Mouse (Mus musculus) liver, adult (tissue): ENCODE measurements around the gene Gprc5c.

Experiments used
- GATA4 ChIP-seq: IDR thresholded peaks from 2 replicates; pipeline ENCODE4 v1.6.1; 2014; ENCODE audit warnings: mild to moderate bottlenecking, low read length; ENCODE audit not compliant: insufficient replicate concordance

Gene Gprc5c

DNA sequence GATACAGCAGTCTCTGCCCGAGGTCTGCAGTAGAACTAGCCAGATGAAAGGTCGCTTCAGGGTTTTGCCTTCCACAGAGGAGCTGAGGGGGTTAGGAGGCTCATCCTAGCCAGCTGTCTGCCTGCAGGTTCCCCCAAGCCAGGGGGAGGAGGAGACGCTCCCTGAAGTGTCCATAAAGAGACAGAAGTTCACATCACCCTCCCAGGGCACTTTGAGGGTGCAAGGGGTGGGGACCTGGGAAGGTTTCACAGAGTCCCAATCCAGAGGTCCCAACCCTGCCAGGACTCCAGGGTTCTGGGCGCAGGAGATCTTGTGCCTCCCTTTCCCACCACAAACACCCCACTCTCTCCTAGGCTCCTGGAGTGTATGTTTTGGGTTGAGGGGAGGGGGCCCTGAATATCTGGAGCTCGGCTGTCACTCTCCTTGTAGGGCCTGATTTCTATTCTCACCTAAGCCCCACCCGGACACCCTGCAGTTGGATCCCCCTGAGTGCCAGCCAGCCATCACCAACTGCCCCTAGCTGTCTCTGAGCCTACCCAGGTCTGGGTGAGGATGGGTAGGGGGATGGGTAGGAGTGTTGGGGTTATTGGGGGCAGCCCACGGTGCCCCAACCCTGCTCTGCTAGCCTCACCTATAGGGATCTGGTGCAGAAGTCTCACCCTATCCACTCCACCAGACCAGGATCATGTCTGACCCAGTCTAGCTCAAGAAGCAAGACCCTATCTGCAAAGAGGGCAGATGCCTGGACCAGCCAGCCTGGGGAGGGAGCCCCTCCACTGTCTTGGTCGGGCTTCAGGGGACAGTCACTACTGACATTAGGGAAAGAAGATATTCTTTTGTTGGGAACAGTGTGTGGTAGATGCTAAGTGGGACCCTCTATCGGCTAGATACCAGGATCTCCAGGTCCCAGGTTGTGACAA, 23.5 kb downstream of the Gprc5c start:
- no peak for TF ChIP-seq GATA4

DNA sequence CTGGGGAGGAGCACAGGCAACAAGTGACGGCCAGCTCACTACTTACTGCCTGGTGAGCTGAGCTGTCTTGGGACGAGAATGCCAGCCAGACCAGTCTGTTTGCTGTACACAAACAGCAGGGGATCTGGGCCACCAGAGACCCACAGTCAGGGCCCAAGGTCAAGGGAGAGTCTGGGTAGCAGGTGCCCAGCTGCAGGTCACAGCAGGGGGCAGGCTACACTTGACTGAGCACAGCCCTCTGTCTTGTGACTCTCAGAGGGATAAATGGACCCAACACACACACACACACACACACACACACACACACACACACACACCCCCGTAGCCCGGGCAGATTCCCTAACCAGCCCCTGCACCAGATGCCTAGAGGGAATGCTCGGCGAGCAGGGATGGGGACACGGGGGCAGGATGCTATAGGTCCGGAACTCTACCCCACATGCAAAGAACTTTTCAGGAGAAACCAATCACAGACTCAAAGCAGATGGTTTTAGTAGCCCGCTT, 24.4 kb downstream of the Gprc5c start:
- TF ChIP-seq GATA4: no peak

DNA sequence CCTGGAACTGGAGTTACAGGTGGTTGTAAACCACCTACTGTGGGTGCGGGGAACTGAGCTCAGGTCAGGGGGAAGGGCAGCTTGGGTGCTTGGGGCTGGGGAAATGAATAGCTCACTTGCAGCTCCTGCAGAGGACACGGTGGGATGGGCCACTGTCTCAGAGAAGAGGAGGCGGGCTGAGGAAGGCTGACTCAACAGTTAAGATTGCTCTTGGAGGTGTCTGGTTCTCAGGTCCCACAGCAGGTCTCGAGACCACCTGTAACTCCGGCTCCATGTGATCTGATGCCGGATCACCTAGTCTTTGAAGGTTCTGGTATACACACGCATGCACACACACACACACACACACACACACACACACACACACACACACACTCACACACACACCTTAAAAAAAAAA, 25.2 kb downstream of the Gprc5c start:
- no peak for TF ChIP-seq GATA4

DNA sequence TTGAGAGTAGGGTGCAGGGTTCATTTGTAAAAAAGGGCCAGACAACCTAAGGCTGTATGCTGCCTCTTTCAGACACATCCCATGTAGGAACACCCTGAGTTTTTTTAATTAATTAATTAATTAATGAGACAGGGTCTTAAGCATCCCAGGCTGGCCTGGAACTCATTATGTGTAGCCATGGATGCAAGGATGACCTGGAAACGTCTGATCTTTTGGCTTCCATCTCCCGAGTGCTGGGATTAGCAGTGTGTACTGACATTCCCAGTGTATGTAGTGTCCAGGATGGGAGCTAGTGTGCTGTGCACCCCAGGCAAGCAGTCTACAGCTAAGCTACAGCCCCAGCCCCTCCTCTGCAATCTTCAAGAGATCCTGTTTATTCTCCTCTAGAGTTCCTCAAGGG, 25.7 kb downstream of the Gprc5c start:
- no peak for TF ChIP-seq GATA4

DNA sequence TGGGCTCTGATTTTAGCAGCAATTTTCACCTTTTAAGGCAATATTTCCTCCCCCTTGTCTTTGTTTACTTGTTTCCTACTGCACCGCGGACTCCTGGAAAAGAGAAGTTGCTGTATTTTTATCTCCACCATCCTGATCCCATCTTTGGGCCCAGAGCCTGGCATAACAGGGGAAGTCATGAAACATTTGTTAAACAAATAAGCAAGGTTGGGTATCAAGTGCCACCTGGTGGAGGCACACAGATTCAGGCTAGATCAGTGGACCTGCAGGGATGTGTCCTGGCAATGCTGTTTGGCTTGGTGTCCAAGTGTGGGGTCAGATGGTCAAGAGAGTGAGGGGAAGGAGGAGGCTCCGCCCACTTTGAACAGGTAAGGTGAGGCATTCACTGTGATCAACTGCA, 26.2 kb downstream of the Gprc5c start:
- TF ChIP-seq GATA4: no peak

DNA sequence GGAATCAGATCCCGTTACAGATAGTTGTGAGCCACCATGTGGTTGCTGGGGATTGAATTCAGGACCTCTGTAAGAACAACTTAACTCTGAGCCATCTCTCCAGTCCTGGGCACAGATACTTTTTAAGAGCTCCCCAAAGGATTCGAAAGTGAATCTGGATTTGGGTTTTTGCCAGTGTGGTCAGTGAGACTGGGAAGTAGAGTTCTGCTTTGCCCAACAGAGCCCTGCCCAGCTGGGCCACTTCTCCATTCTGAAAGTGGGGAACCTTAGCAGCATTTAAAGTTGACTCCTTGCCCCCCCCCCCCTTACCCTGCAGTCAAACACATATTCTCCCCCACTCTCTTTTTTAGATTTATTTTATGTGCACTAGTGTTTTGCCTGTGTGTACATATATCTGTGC, 28.7 kb downstream of the Gprc5c start:
- no peak for TF ChIP-seq GATA4

DNA sequence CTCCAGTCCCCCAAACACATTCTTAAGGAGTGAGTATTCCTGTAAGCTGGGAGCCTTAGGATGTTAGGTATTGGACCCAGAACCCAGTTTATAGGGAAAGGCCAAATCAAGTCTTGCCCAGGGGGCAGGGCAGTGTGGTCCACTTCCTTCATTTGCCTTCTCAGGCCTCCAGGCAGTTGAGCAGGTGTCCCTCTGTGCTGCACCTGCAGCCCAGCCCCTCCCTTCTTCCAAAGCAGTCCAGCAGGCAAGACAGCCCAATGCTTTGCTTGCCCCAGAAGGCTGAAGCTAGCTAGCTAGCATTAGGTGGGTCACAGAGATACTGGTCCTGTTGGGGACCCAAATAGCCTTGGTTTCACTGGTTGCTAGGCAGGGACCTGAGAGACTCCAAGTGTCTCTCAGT, 29.2 kb downstream of the Gprc5c start:
- TF ChIP-seq GATA4: no peak

DNA sequence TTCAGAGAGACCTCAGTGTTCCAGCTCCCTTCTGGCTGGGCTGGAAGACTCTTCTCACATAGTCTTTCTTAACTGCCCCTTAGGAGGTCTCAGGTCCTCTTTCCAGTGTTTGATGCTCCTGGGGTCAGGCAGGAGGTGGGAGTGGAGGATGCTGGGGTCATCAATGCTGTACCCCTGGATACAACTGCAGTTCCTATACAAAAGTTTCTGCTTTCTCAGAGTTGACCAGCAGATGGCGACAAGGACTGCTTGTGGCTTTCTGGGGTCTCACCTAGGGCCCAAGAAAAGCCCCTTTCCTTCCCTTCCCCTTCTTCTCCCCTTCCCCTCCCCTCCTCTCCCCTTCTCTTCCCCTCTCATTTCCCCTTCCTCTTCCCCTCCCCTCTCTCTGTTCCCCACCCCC, 29.6 kb downstream of the Gprc5c start:
- TF ChIP-seq GATA4: no peak

DNA sequence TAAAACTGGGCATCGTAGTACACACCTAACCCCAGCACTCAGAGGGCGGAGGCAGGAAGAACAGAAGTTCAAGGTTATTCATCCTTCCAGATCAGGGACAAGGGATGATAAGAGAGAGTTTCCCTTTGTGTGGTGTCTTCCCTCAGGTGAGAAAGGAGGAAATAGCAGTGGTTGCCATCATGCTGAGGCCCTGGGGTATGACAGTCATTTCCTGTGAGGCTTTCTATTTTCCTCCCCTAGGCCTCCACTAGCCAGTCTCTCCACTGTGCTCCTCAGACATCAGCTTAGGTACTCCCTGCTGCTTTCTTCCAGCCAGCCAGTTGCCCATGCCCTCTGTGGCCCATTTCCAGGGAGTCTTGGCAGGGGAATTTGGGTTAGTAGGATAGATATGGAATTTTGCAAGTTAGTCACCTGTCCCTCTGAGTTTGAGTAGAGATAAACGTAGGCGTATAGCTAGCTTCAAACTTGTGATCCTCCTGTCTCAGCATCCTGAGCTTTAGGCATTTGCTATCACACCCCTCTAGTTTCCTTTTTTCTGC, 32.4 kb downstream of the Gprc5c start:
- no peak for TF ChIP-seq GATA4

DNA sequence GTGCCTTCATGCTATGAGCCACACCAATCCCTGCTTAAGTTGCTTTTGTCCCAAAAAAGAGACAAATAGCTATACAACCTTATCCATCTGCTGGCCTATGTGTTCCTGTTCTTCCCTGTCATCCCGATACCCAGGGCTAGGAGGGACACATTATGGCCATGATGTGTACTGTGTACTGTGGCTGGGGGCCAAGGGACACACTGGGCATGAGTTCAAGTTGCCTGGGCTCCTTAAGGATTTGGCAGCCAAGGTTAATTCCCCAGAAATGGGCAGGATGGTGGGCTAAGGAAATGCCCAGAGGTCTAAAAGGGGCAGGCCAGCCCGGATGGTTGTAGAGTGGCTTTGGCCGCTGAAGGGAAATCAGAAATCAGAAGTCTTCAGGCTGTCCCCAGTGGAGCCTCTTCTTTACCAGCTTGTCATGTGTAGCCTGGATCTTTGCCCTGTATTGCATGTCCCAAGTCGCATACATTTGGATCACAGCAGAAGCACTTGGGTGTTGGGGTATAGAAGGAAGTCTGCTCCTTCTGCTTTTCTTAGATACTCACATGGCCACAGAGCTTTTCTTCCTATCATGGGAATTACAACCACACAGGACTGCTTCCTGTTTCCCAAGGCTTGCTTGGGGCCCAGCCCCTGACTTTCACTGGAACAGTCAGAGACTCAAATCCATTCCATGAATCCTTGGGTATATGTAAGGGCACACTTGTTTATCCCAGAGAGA, 33.6 kb downstream of the Gprc5c start:
- no peak for TF ChIP-seq GATA4

DNA sequence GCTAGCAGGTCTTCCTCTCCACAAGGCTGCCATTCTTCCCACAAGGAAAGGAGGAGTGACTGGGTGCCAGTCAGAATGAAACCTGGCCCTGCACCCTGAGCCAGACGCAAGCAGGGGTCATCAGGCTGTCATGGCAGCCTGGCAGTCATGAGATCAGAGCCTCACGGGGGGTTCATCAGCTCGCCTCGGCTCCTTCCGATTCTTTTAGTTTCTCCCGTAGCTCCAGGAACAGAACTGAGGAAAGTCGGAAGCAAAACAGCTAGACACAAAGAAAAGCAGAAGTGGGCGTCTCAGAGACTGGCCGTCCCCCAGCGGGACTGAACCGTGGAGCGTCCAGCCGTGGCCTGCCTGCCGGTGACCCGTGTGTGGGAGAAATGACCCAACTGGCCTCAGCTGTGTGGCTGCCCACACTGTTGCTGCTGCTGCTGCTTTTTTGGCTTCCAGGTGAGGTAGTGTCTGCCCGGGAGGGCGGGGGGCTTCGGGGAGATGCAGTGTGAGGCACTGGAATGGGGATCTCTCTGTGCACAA, 39.1 kb downstream of the Gprc5c start, which contains the start of gene Cd300a:
Gene Cd300a (plus strand): TSS at position 51 of the 528 bp plus-strand sequence.
- TF ChIP-seq GATA4: no peak

DNA sequence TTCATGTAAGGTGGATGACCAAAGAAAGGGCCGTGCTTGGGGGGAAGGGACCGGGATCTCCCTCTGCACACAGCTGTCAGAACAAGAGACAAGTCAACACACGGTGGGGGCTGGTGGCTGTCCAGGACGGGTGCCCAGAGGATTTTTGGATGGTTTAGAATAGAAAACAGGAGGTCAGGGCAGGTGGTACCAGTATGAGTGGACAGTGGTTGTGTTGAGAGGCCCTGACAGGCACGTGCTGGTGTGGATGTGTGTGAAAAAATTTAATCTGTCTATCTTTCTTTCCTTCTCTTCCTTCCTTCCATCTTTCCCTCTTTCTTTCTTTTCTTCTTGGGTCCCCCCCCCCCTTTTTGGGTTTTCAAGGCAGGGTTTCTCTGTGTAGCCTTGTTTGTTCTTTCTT, 39.6 kb downstream of the Gprc5c start:
- no peak for TF ChIP-seq GATA4

DNA sequence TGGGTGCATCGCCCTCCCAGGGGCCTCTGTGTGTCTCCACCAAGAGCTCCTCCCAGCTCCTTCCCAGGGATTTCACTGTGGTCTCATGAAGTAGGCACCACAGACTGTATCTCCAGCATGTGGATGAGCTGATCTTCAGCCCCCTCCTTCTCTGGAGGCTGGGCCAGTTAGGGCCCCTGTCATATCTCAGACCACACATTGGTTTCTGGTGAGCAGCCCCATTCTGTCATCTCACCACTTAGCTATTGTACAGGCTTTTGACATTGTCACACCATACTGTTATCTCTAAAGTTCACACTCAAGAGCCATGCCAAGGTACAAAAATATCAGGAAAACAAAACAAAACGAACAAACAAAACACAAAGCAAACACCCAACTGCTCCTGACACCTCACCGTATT, 45.1 kb downstream of the Gprc5c start:
- no peak for TF ChIP-seq GATA4

DNA sequence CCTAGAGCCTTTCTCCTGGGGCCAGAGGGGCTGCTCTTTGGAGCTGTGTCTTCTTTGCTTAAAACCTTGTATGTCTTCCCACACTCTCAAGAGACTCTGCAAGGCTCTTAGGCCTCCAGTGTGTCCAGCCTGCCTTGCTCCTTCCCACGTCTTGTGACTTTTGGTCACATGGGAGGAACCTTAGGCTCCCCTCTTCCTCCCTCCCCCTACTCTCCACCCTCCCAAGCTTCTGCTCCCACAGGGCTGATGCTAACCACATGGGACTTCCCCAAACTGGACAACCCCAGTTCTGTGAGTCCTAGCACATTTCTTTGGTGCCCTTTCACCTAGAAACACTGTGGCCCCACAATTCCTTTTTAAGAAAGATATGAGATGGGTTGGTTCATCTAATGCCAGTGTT, 47.1 kb downstream of the Gprc5c start:
- no peak for TF ChIP-seq GATA4

DNA sequence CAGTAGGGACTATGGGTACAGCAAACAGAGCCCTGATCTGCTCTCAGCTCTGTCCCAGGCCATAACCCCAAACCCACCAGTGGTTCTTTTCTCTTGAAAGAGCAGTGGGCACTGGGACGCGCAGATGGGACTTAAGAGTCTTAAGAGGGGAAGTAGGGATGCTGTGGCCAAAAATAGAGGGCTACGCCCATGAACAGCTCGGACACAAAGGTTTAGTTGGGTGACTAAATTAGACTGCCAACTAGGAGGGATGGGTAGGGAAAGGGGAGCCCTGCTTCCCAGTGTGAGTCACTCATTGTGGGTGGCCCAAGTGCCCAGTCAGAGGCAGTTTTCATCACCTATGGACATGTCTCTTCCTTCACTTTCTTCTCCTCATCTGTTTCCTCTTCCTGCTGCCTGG, 52.3 kb downstream of the Gprc5c start:
- TF ChIP-seq GATA4: no peak

DNA sequence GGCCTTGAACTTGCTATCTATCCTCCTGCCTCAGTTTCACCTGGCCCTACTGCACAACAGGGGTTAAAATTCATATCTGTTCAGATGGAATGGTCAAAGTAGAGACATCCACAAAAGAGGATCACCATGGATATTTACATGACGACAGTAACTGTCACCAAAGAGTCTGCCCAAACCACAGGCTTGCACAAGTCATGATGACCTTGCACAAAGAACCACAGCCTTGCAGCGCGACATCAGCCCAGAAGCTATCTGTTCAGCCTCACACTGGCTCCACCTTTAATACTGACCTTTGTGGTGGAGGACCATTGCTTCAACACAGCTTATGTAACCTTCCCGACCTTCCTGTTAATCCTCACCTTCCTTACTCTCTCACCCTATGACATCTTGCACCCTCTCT, 56.6 kb downstream of the Gprc5c start:
- TF ChIP-seq GATA4: no peak
